Mouse (Mus musculus) urinary bladder, postnatal 10 days (tissue): ENCODE data around the gene Xlr4b.
"Not testable (repeated sequence)": the region's sequence is repeated elsewhere in the genome, so short reads cannot be mapped to it uniquely, and the experiment has no call there.

Experiments used
- DNase-seq: peaks from one replicate; pipeline ENCODE4 v3.0.0; 2022; ENCODE audit warnings: low spot score

Gene Xlr4b

DNA sequence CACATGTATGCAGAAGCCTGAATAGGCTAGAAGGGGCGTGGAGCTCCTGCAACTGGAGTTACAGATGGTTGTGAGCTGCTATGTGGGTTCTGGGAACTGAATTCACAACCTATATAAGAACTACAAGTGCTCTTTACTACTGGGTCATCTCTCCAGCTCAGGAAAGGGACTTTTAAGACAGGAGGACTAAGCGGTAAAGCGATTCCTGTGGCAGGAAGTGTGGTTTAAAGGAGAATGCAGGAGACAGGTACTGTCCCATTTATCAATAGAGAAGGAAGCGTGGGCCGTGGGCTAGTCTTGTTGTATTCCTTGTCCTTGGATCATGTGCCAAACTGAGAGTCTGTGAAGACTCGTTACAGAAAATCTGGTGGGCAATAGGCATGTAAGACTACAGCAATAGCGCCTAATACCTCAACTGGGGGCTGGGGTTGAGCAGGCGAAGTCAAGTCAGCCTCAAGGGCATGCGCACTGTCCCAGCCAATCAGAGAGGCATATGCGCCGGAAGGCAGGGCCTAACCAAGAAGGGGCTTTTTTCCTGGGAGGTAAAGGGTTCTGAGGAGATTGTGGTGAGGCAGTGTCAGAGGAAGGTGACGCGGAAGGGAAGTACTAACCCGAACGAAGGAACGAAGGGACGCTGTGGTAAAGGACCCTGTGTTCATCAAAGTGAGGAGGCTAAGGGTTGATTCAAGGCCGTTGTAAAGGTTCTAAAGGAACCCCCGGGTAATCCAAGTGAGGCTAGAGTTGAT is at the start of gene Xlr4b:
Xlr4b (plus strand) TSS at position 515 of the 746 bp plus-strand sequence.
- DNase-seq = not testable (repeated sequence)

GRCm38 (mm10) chrX:73176889-73177288 is 37.2 kb upstream of the Xlr4b start, which contains the start of gene Spin2d:
Gene Spin2d, minus strand, starts transcription at chrX:73176989.
- not testable (repeated sequence) for DNase-seq

DNA sequence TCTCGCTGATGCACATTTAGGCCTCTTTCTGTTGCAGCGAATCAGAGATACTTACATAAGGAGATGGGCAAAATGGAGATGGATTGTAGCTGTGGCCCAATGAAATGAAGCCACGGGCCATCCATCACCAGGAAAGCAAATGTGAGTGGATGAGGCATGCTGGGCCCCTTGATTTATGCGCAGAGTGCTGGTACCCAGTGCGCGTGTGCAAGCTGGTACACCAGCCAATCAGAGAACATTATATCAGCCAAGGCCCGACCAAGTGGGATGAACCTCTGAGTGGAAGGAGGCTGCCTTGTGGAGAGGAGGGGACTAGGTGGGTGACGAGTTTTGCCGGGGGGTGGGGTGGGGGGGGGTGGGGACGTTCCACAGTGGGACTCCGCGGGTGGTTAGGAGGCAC is 22.2 kb upstream of the Xlr4b start, which contains the start of gene Xlr3b:
Xlr3b (plus strand) TSS at position 274 of the 400 bp plus-strand sequence.
- DNase-seq = not testable (repeated sequence)

DNA sequence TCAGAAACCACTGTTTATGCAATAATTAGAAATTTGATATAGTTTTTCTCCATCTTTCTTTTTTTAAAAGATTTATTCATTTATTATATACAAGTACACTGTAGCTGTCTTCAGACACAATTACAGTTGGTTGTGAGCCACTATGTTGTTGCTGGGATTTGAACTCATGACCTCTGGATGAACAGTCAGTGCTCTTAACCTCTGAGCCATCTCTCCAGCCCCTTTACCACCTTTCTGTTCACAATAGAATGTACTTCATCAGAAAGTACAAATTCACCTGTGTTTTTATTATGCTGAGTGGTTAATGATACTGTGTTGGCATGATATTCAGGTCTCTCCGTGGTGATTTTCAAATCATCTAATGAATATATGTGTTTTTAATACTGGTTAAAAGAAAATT is 11.2 kb downstream of the Xlr4b start:
- no peak for DNase-seq

DNA sequence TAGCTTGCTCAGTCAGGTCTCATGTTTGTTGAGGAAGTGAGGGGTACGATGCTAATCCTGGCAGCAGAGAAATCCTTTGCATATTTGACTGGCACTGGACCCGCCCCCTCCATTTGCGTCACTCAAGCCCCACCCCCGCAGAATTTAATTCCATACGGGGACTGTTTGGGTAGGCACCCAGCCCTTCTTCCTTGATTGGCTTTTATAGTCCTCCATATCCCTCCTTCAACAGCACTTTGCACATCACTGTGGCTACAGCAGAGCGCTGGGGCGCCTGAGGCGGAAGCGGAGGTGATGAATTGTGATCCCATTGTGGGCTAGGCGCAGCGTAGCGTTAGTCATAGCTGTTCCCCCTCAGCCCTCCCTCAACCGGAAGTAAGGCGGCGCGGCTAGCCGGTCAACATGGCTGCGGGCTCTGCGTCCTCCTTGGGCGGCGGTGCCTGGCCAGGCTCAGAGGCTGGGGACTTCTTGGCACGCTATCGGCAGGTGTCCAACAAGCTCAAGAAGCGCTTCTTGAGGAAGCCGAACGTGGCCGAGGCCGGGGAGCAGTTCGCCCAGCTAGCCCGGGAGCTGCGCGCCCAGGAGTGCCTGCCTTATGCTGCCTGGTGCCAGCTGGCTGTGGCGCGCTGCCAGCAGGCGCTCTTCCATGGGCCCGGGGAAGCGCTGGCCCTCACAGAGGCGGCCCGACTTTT is 13.9 kb downstream of the Xlr4b start, which contains the start of gene F8a:
F8a (plus strand) TSS at position 378 of the 692 bp plus-strand sequence.
- DNase-seq = peak; percentile 18

GRCm38 (mm10) chrX:73228606-73229214 is 14.6 kb downstream of the Xlr4b start:
- peak; percentile 9 for DNase-seq

- DNase-seq = no peak
Observed at GRCm38 (mm10) chrX:73229288-73229687, 15.2 kb downstream of the Xlr4b start.

- DNase-seq = not testable (repeated sequence)
Observed at GRCm38 (mm10) chrX:73242821-73243325, 28.7 kb downstream of the Xlr4b start, which contains the start of gene Xlr4c. Gene Xlr4c, minus strand, starts transcription at chrX:73243130.

DNA sequence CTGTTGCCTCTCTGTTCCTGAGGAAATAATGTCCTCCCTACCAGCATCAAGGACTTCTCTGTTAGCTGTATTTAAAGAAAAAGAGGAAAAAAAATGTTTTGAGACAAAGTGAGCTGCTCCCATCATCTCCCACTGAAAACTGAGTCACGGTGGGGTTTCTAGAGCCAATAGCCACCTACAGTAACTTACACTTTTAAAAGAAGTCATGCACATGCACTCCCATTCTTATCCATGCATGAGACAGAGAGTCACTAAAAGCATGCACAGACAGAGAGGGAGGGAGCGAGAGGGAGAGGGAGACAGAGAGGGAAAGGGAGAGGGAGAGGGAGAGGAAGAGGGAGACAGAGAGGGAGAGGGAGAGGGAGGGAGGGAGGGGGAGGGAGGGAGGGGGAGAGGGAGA is 48.3 kb downstream of the Xlr4b start:
- DNase-seq = not testable (repeated sequence)

- DNase-seq = not testable (repeated sequence)
Observed at GRCm38 (mm10) chrX:73265270-73265669, 51.1 kb downstream of the Xlr4b start, which contains the start of gene Xlr3c. Gene Xlr3c, minus strand, starts transcription at chrX:73265390.
